Mouse (Mus musculus): Measurements from ENCODE around the gene Id3.

The Id3 gene

DNA sequence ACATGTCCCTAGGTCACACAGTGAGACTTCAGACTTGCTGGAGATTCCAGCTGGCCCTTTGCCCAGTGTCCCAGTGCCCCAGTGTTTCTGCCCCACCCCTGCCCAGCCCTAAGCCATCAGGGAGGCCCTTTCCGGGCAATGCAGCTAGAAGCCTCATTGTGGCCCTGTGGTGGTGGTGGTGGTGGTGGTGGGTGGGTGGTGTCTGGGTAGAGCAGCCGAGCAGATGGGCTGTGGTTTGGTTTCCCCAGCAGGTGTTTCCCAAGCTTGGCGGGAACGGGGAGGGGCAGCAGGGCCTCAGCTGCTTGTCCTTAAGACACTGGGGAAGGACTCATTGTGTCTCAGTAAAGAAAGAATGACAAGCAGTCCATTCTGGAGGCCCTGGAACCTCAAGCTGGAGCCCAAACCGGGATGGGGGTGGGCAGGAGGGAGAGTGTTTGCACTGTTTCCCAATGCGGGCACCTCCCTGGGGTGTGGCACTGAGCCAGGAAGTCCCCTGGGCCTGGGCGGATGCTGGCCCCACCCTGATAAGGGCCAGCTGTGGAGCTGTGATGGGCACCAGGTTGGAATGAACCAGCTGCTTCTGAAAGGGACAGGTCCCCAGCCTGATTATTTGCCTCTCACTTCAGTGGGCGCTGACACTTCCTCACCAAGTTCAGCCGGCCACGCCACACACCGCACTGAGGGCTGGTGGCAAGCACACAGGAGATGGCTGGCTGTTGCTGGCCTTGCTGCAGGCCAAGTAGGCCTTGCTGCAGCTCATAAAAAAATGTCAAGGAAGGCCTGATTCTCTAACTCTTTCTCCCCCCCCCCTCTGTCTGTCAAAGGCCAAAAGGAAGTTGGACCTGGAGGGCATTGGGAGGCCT, 34.5 kb downstream of the Id3 start:
- DNase-seq (ENCODE audit: low spot score in 2 of 2): peak in 1 of 2 experiments; percentile 63

GRCm38 (mm10) chr4:136178475-136178921, 35.2 kb downstream of the Id3 start:
- no peak for DNase-seq (ENCODE audit: low spot score in 2 of 2)

- DNase-seq (ENCODE audit: low spot score in 2 of 2): no peak
Measured at GRCm38 (mm10) chr4:136179456-136179855, 36.2 kb downstream of the Id3 start.

DNA sequence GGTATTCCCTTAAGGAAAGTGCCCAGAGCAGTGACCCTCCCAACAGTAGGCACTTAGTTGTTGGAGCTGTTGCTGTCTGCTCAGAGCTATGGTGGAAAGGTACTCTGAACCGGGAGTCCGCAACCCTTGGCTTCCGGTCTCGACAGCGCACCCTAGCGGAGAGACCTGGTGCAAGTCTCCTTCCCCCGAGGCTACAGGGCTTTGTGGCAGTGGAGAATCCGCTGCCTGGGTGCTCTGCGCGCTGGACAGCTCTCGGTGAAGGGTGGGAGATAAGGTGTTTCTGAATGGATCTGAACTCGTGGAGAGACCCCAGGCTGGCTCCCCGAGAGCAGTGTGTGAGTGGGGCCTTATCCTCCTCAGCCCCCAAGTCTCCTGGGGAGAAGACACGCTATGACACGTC, 36.7 kb downstream of the Id3 start:
- peak; percentile 77 to 83 for DNase-seq (ENCODE audit: low spot score in 2 of 2)

GRCm38 (mm10) chr4:136180408-136181330, 37.4 kb downstream of the Id3 start:
- DNase-seq (ENCODE audit: low spot score in 2 of 2): peak; percentile 68 to 79

- no peak for DNase-seq (ENCODE audit: low spot score in 2 of 2)
Measured at GRCm38 (mm10) chr4:136181367-136181766, 38.1 kb downstream of the Id3 start.

GRCm38 (mm10) chr4:136185375-136185774, 42.1 kb downstream of the Id3 start:
- DNase-seq (ENCODE audit: low spot score in 2 of 2): peak in 1 of 2 experiments; percentile 62

- no peak for DNase-seq (ENCODE audit: low spot score in 2 of 2)
Measured at GRCm38 (mm10) chr4:136186315-136186714, 43.0 kb downstream of the Id3 start.

GRCm38 (mm10) chr4:136186739-136187472, 43.6 kb downstream of the Id3 start:
- DNase-seq (ENCODE audit: low spot score in 2 of 2): peak in 1 of 2 experiments; percentile 53

- DNase-seq (ENCODE audit: low spot score in 2 of 2): no peak
Measured at GRCm38 (mm10) chr4:136188973-136189737, 45.9 kb downstream of the Id3 start.

DNA sequence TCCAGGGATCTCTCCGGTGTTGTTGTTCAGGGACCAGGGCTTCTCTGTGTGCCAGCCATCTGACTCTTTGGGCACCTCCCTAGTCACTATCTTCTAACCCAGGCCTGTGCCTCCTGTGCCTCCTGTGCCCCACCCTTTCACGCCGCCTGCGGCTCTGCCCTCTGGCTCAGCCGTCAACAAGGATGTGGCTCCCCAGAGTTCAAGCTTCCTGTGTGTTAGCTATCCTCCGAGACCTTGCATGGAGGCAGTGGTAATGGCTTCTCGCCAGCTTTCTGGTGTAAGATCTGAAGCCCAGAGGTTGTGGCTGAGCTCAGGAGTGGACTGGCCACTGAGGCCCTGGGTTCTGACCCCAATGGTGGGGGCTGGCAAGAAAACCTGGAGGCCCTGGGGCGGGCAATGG, 46.6 kb downstream of the Id3 start:
- DNase-seq (ENCODE audit: low spot score in 2 of 2): no peak

DNA sequence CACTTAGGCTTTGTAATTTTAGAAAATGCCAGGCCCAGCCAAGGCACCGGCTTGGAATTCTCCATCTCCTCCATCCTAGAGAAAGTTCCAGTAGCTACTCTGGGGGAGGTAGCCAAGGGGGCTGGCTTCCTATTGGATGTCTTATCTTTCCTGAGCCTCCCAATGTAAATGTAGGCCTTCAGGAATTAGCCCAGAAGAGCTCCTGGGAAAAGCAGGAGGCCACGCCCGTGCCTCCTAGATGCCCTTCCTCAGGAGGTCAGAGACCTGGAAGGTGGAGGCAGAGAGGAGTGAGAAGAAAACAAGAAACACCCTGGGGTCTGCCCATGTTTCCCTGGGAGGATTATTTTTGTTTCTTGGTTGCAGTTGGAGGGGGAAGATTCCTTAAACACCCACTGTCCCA, 50.3 kb downstream of the Id3 start:
- no peak for DNase-seq (ENCODE audit: low spot score in 2 of 2)

DNA sequence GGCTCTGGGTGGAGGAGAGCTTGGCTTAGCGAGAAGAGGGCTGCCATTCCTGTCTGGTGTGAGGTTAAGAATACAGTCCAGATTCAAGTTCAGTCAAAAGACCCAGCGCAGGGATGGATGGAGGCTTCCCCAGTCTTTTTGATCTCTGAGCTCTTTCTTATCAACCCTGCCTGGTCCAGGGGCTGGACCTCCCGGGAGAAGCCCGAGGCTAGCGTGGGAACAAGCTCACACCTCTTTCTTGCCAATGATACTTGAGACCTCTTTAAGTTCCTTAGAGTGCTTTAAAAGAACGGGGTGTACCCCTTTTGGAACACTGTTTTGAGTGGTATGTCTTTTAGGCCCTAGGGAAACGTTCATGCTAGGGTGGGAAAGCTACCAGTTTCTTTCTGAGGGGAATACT, 51.7 kb downstream of the Id3 start:
- DNase-seq (ENCODE audit: low spot score in 2 of 2): no peak
